Mouse (Mus musculus) CH12.LX (cell line): ENCODE data around the gene Phf21a.

Experiments
- MAFK ChIP-seq: IDR thresholded peaks from 2 replicates; pipeline ENCODE4 v1.6.1; 2011; ENCODE audit warnings: low read length, improper control_type of control experiment; ENCODE audit not compliant: insufficient replicate concordance
- PAX5 ChIP-seq: IDR thresholded peaks from 2 replicates; pipeline ENCODE4 v1.6.1; 2012; ENCODE audit warnings: low read length, inconsistent platforms, mixed read lengths

DNA sequence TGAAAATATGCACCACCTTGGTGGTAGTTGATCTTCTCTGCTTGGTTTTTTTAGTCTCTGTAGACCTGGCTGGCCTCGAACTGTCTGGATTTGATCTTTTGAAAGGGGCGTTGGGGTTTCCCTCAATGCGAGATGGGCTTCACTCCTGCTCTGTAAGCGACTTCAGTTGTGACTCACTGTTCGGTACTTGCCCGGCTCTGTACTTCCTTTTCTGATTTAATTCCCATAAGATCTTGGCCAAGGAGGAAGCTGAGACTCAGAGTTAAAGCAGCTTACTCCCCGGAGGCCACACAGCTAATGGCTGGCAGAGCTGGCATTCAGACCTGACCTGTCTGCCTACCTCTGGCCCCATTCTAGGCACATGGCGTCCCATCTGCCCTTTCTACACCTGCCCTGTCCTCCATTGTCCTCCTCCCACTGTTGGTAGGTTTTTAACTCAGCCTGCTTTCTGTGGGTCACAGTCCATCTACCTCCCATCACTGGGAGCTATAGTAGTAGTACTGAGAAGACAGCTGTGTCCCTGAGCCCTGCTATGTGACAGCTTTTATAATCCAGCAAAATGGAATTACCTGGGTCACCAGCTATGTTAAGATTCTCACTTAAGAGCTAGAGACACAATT, 27.5 kb upstream of the Phf21a start:
- TF ChIP-seq MAFK (no peak), PAX5 (no peak)
